Mouse (Mus musculus): ENCODE measurements around the gene Micall1. TPM values are rescaled to one million over a fixed set of nuclear protein-coding genes. Genes with fewer than 3 reads are reported as not detected.

The Micall1 gene
- polyA plus RNA-seq, 1 experiment: 23.8 TPM

DNA sequence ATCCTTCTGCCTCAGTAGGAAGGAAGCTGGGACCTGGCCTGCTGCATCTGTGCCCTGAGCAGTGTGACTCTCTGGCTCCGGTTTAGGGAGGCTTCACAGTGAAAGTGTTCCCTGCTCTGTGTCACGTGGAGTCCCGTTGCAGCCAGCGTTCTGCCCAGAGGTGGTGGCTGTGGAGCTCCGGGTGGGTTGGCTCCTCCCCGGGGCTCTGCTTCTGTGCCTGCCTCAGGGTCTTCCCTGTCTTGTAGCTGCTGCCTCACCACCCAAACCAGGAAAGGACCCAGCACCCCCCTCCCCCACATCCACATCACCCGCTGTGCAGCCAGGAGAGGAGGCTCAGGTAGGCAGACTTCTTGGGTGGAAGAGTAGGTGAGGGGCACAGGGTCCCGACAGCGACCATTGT is 10.8 kb downstream of the Micall1 start:
- Histone ChIP-seq H3K27me3 (ENCODE audit: control insufficient read depth, insufficient read depth, low read length) (no peaks in the 10 kb centered on the region), H3K4me3 (ENCODE audit: low read depth, low read length) (no peak overlapping the region), H3K27ac (ENCODE audit: insufficient read depth, low read depth, low read length) (no peak overlapping the region), H3K4me1 (ENCODE audit: control insufficient read depth, insufficient read depth, insufficient read length, low read length) (no peaks in the 10 kb centered on the region), H3K36me3 (ENCODE audit: control insufficient read depth, insufficient read depth, low read length) (peaks cover 69% of the 10 kb centered on the region)
- no peak for TF ChIP-seq CTCF (IDR thresholded peaks at IDR 0.05; ENCODE audit: extremely low read depth, insufficient read length, insufficient replicate concordance, low read depth, low read length)
- TF ChIP-seq POLR2A (IDR thresholded peaks at IDR 0.05; ENCODE audit: low read depth, low read length): no peak
- 90% methylated on average over 9 of the region's 9 CpGs for WGBS

DNA sequence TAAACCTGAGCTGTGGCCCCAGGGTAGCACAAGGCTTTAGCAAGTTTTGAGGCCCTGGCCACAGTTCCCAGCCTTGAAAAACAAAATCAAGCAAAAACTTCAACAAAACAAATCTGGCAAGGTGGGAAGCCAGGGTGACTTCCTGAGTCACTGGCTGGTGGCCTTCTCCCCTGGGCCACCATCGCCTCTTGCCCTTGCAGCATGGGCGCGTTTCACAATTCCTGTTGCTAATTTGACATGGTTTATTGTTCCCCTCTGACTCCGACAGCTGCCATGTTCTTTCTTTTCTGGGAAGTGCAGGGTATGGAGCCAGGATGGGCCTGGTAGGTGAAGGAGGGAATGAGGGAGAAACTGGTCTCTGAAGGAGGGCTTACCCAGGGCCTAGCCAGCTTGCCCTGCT is 13.4 kb downstream of the Micall1 start:
- Histone ChIP-seq H3K4me1 (ENCODE audit: control insufficient read depth, insufficient read depth, insufficient read length, low read length) (no peaks in the 10 kb centered on the region), H3K27ac (ENCODE audit: insufficient read depth, low read depth, low read length) (no peak overlapping the region), H3K4me3 (ENCODE audit: low read depth, low read length) (no peak overlapping the region), H3K36me3 (ENCODE audit: control insufficient read depth, insufficient read depth, low read length) (peaks cover 74% of the 10 kb centered on the region), H3K27me3 (ENCODE audit: control insufficient read depth, insufficient read depth, low read length) (no peaks in the 10 kb centered on the region)
- 88% methylated on average over 4 of the region's 4 CpGs for WGBS
- no peak for TF ChIP-seq CTCF (IDR thresholded peaks at IDR 0.05; ENCODE audit: extremely low read depth, insufficient read length, insufficient replicate concordance, low read depth, low read length)
- no peak for TF ChIP-seq POLR2A (IDR thresholded peaks at IDR 0.05; ENCODE audit: low read depth, low read length)

DNA sequence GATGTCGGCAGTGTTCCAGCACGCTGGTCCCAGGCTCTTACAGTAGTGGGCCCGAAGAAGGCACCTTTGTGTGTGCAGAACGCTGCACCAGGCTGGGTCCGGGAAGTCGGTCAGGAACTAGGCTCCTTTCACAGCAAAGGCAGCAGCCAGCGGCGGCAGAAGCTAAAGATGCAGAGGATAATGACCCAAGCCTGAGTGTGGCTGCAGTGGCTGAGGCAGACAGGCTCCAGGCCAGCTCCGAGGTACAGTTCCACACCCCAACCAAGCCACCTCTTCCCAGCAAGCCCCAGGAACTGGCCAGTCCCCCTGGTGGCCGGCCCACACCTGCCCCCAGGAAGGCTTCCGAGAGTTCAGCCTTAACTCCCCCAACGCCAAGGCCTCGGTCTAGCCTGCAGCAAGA is 13.8 kb downstream of the Micall1 start:
- Histone ChIP-seq H3K4me3 (ENCODE audit: low read depth, low read length) (no peak overlapping the region), H3K36me3 (ENCODE audit: control insufficient read depth, insufficient read depth, low read length) (peaks cover 76% of the 10 kb centered on the region), H3K4me1 (ENCODE audit: control insufficient read depth, insufficient read depth, insufficient read length, low read length) (no peaks in the 10 kb centered on the region), H3K27me3 (ENCODE audit: control insufficient read depth, insufficient read depth, low read length) (no peaks in the 10 kb centered on the region), H3K27ac (ENCODE audit: insufficient read depth, low read depth, low read length) (no peak overlapping the region)
- WGBS: 88% methylated on average over 13 of the region's 13 CpGs
- TF ChIP-seq POLR2A (IDR thresholded peaks at IDR 0.05; ENCODE audit: low read depth, low read length): no peak
- no peak for TF ChIP-seq CTCF (IDR thresholded peaks at IDR 0.05; ENCODE audit: extremely low read depth, insufficient read length, insufficient replicate concordance, low read depth, low read length)

DNA sequence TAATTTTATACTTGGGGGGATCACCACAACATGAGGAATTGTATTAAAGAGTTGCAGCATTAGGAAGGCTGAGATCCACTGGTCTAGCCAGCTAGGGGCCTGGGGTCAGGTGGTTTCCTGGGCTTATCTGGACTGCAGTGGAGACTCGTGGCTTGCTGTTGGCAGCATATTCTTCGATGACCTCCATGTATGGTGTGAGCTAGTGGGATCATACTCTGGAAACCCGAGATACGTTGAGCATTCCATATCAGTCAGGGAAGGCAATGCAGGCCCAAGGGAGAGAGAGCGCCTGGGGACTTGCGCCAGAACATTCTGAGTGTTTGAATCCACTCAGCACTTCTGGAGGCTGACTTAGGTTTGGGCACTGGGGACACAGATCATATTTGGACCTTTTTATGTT is 15.1 kb downstream of the Micall1 start:
- WGBS: 80% methylated on average over 6 of the region's 6 CpGs

DNA sequence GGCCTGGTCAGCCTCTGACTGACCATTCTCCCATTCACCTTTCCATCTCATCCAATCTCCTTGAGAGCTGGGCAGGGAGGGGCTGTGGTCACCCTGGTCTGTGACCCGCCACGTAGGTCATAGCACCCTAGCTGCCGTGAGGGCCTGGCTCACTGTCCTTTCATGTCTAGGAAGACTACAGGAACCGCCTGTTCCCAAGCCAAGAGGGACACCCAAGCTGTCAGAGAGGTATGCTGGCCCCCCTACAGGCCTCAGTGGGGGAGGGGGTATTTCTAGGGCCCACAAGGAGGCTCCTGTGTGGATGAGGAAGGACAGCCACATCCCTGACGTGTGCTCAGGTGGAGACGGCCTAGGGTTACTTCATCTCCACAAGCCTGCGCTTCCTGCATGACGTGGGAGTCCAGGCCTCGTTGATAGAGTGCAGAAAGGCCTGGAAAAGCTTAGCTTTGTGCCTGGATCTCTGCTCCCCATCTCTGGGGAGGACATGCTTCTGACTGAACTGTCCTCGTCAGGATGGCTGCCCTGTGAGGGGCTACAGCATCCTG is 15.7 kb downstream of the Micall1 start:
- Histone ChIP-seq H3K27me3 (ENCODE audit: control insufficient read depth, insufficient read depth, low read length) (no peaks in the 10 kb centered on the region), H3K36me3 (ENCODE audit: control insufficient read depth, insufficient read depth, low read length) (peaks cover 76% of the 10 kb centered on the region), H3K4me3 (ENCODE audit: low read depth, low read length) (no peak overlapping the region), H3K27ac (ENCODE audit: insufficient read depth, low read depth, low read length) (no peak overlapping the region), H3K4me1 (ENCODE audit: control insufficient read depth, insufficient read depth, insufficient read length, low read length) (no peaks in the 10 kb centered on the region)
- WGBS: 83% methylated on average over 10 of the region's 10 CpGs
- TF ChIP-seq POLR2A (IDR thresholded peaks at IDR 0.05; ENCODE audit: low read depth, low read length) (no peak), CTCF (IDR thresholded peaks at IDR 0.05; ENCODE audit: extremely low read depth, insufficient read length, insufficient replicate concordance, low read depth, low read length) (no peak)

More for the DNA sequence above, 15.1 kb downstream of the Micall1 start:
- Histone ChIP-seq H3K27me3 (ENCODE audit: control insufficient read depth, insufficient read depth, low read length) (no peaks in the 10 kb centered on the region), H3K27ac (ENCODE audit: insufficient read depth, low read depth, low read length) (no peak overlapping the region), H3K4me1 (ENCODE audit: control insufficient read depth, insufficient read depth, insufficient read length, low read length) (no peaks in the 10 kb centered on the region), H3K4me3 (ENCODE audit: low read depth, low read length) (no peak overlapping the region), H3K36me3 (ENCODE audit: control insufficient read depth, insufficient read depth, low read length) (peaks cover 78% of the 10 kb centered on the region)
- no peak for TF ChIP-seq CTCF (IDR thresholded peaks at IDR 0.05; ENCODE audit: extremely low read depth, insufficient read length, insufficient replicate concordance, low read depth, low read length)
- TF ChIP-seq POLR2A (IDR thresholded peaks at IDR 0.05; ENCODE audit: low read depth, low read length): no peak

DNA sequence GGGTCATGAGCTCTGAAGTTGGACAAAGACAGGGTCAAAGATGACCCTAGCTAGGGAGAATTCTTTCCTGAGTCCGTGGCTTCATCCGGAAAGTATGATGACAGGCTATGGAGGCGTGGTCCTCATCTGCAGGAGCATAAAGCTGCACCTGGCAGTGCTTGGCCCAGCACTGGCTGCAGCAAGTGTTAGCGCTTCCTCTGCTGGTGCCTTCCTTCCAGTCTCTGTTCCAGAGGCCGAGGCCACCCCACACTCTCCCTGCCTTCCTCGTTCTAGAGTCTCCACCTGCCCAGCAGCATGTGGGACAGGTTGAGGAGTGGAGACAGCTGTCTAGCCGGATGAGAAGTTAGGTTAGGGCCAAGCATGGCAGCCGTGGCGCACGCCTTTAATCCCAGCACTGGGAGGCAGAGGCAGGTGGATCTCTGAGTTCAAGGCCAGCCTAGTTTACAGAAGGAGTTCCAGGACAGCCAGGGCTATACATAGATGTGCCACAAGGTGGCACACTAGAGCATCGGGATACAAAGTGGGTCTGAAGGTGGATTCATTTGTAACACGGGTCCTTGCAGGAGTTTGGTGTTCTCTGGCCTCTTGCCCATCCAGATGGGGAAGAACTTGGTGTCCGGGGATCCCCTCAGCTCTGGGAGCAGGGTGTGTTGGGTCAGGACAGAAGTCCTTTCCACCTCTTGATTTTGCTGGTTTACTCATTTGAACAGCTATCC is 17.7 kb downstream of the Micall1 start:
- WGBS: 73% methylated on average over 13 of the region's 13 CpGs
- Histone ChIP-seq H3K27ac (ENCODE audit: insufficient read depth, low read depth, low read length) (no peak overlapping the region), H3K4me3 (ENCODE audit: low read depth, low read length) (no peak overlapping the region), H3K27me3 (ENCODE audit: control insufficient read depth, insufficient read depth, low read length) (no peaks in the 10 kb centered on the region), H3K4me1 (ENCODE audit: control insufficient read depth, insufficient read depth, insufficient read length, low read length) (no peaks in the 10 kb centered on the region), H3K36me3 (ENCODE audit: control insufficient read depth, insufficient read depth, low read length) (peaks cover 76% of the 10 kb centered on the region)
- no peak for TF ChIP-seq POLR2A (IDR thresholded peaks at IDR 0.05; ENCODE audit: low read depth, low read length)
- peak; percentile 63; the same call in 1 of the 2 replicates for TF ChIP-seq CTCF (IDR thresholded peaks at IDR 0.05; ENCODE audit: extremely low read depth, insufficient read length, insufficient replicate concordance, low read depth, low read length)

DNA sequence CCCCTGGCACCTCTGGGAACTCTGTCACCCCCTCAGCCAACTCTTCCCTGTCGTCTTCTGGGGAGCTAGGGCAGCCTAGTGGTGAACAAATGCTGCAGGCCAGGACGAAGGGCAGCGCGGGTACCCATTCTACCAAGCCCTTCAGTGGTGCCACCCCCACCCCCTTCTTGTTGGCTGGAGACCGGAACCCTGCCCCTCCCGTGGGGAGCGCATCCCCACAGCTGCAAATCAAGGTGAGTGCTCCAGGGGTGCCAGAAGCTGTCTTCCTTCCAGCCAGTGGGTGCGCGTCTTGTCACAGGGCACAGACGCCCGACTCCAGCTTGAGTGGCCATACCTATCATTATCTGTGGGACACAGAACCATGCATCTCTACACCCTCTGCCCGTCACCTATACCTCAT is 18.4 kb downstream of the Micall1 start:
- Histone ChIP-seq H3K27me3 (ENCODE audit: control insufficient read depth, insufficient read depth, low read length) (no peaks in the 10 kb centered on the region), H3K27ac (ENCODE audit: insufficient read depth, low read depth, low read length) (no peak overlapping the region), H3K4me1 (ENCODE audit: control insufficient read depth, insufficient read depth, insufficient read length, low read length) (no peaks in the 10 kb centered on the region), H3K4me3 (ENCODE audit: low read depth, low read length) (no peak overlapping the region), H3K36me3 (ENCODE audit: control insufficient read depth, insufficient read depth, low read length) (peaks cover 81% of the 10 kb centered on the region)
- 92% methylated on average over 12 of the region's 12 CpGs for WGBS
- TF ChIP-seq POLR2A (IDR thresholded peaks at IDR 0.05; ENCODE audit: low read depth, low read length): no peak
- TF ChIP-seq CTCF (IDR thresholded peaks at IDR 0.05; ENCODE audit: extremely low read depth, insufficient read length, insufficient replicate concordance, low read depth, low read length): no peak

Data from small intestine, adult 2 months (tissue).